Mouse (Mus musculus) cerebellum, adult 2 months (tissue): Measurements from ENCODE around the gene Masp1.

Experiments
- CTCF ChIP-seq: fragments of 200-500 bp; IDR thresholded peaks from 2 replicates; pipeline ENCODE4 v1.5.1; 2011; ENCODE audit warnings: low read depth, mild to moderate bottlenecking, control low read depth, low read length, moderate library complexity, borderline replicate concordance; ENCODE audit not compliant: insufficient read depth
- POLR2A ChIP-seq: fragments of 200-500 bp; IDR thresholded peaks from 2 replicates; pipeline ENCODE4 v1.6.1; 2011; ENCODE audit warnings: low read length, control low read depth, borderline replicate concordance; ENCODE audit not compliant: insufficient read depth

- TF ChIP-seq POLR2A (no peak), CTCF (no peak)
Measured at GRCm38 (mm10) chr16:23557195-23557594, 36.6 kb upstream of the Masp1 start.
